9 mouse cellular contexts compared by ENCODE assay signal in genomic region chr6:126500088-126500487, GRCm38 (mm10). TPM values are rescaled to one million over a fixed set of nuclear protein-coding genes. Genes with fewer than 3 reads are reported as not detected.
DNase-seq lines count a peak whose midpoint lies in the region; ATAC-seq and TF ChIP-seq lines count a peak whose summit lies in the region.
"Had no signal": no experiment of that assay in that cellular context is flagged by ENCODE, and none has a peak within 500 bp of the region (broad histone marks: within the 10 kb centered on the region; RNA-seq: fewer than 3 reads in every experiment).

No protein-coding gene starts in this region.

- DNase-seq in heart, adult 11 months: peak; percentile 95
- DNase-seq in cerebellum, postnatal 25 days: peak; percentile 89 to 92
- peak; percentile 72 for DNase-seq in gastrocnemius, adult 18-20 months (ENCODE audit: low spot score)
- peak; percentile 75 to 92 for DNase-seq in left cerebral cortex, postnatal 14 days (ENCODE audit: low spot score in 2 of 2)
- DNase-seq in spleen, postnatal 4 days (ENCODE audit: low spot score in 2 of 2): peak; percentile 45 to 80

- WGBS in heart, embryonic 12.5 days: 20% methylated on average over 8 of the region's 8 CpGs
- 23% methylated on average over 8 of the region's 8 CpGs for WGBS in intestine, postnatal 0 days
- 20% methylated on average over 8 of the region's 8 CpGs for WGBS in midbrain, embryonic 15.5 days

- peaks cover 6% of the 10 kb centered on the region for H3K4me1 ChIP-seq in heart, embryonic 12.5 days (replicated peaks)
- H3K4me1 ChIP-seq in intestine, postnatal 0 days (replicated peaks; ENCODE audit: control insufficient read depth, insufficient read depth, low read length): no peaks in the 10 kb centered on the region
- H3K4me1 ChIP-seq in midbrain, embryonic 15.5 days: peaks cover 17% of the 10 kb centered on the region

- H3K27me3 ChIP-seq in heart, embryonic 12.5 days (replicated peaks): peaks cover 3% of the 10 kb centered on the region; the same call in 1 of the 2 replicates
- H3K27me3 ChIP-seq in intestine, postnatal 0 days (replicated peaks; ENCODE audit: control insufficient read depth, insufficient read depth, low read length): no peaks in the 10 kb centered on the region
- H3K27me3 ChIP-seq in midbrain, embryonic 15.5 days (replicated peaks): peaks cover 4% of the 10 kb centered on the region; the same call in 1 of the 2 replicates

- intact Hi-C loops in left cerebral cortex, postnatal 14 days (cut with DNase I): loop anchor here (2.0 kb wide), 1 partner anchor 205 kb away; no protein-coding TSS in a partner anchor

- no peak overlapping the region for H3K9ac ChIP-seq in heart, embryonic 12.5 days
- no peak overlapping the region for H3K9ac ChIP-seq in intestine, postnatal 0 days (ENCODE audit: low read depth, low read length)
- H3K9ac ChIP-seq in midbrain, embryonic 15.5 days: no peak overlapping the region

- no peak overlapping the region for H3K27ac ChIP-seq in heart, embryonic 12.5 days (ENCODE audit: poor library complexity, severe bottlenecking)
- H3K27ac ChIP-seq in intestine, postnatal 0 days (ENCODE audit: low read depth, low read length): no peak overlapping the region
- no peak overlapping the region for H3K27ac ChIP-seq in midbrain, embryonic 15.5 days
- H3K27ac ChIP-seq: macrophage had no signal

- no peak for ATAC-seq in heart, embryonic 12.5 days (ENCODE audit: insufficient number of reproducible peaks, low FRiP score)
- ATAC-seq in intestine, postnatal 0 days: no peak
- ATAC-seq in midbrain, embryonic 15.5 days (replicated peaks): peak; percentile 62; the same call in 1 of the 2 replicates

- H3K9me3 ChIP-seq in heart, embryonic 12.5 days (replicated peaks): peaks cover 4% of the 10 kb centered on the region; the same call in 1 of the 2 replicates
- 0 out of 2 replicates have a peak, but pooled peaks cover 3% of the 10 kb centered on the region for H3K9me3 ChIP-seq in intestine, postnatal 0 days (ENCODE audit: control insufficient read depth)
- no peaks in the 10 kb centered on the region for H3K9me3 ChIP-seq in midbrain, embryonic 15.5 days

- no peak overlapping the region for H3K4me3 ChIP-seq in heart, embryonic 12.5 days
- H3K4me3 ChIP-seq in intestine, postnatal 0 days (ENCODE audit: low read depth, low read length): no peak overlapping the region
- no peak overlapping the region for H3K4me3 ChIP-seq in midbrain, embryonic 15.5 days

- H3K4me2 ChIP-seq in heart, embryonic 12.5 days: no peak overlapping the region
- H3K4me2 ChIP-seq in intestine, postnatal 0 days (replicated peaks; ENCODE audit: low read depth): no peak overlapping the region
- no peak overlapping the region for H3K4me2 ChIP-seq in midbrain, embryonic 15.5 days

- no peaks in the 10 kb centered on the region for H3K36me3 ChIP-seq in heart, embryonic 12.5 days
- H3K36me3 ChIP-seq in intestine, postnatal 0 days (ENCODE audit: control insufficient read depth, insufficient read depth): no peaks in the 10 kb centered on the region
- H3K36me3 ChIP-seq in midbrain, embryonic 15.5 days (replicated peaks): no peaks in the 10 kb centered on the region

- TF ChIP-seq CTCF in intestine, postnatal 0 days (IDR thresholded peaks at IDR 0.05; ENCODE audit: low read depth): peak; percentile 93

RNA-seq across cellular contexts. Expression of gene Kcna5, which starts 35.1 kb away (rescaled TPM):
- 7.2 and 9.0 TPM in 2 replicates for polyA plus RNA-seq in heart, embryonic 12.5 days (2016; fragmentation: Nextera tagmentation; extraction: Ambion mirVana)
- total RNA-seq in gastrocnemius, adult 18-20 months (2021): 1 to 10 TPM; 4.0 to 5.9 TPM
- polyA plus RNA-seq in intestine, postnatal 0 days (2015; fragmentation: Nextera tagmentation; extraction: Ambion mirVana): 1.6 and 2.4 TPM in 2 replicates
- 1 to 10 TPM; 3.2 to 3.8 TPM for total RNA-seq in left cerebral cortex, postnatal 14 days (2021)
- 3.3 and 3.4 TPM in 2 replicates for polyA plus RNA-seq in midbrain, embryonic 15.5 days (2015; fragmentation: Nextera tagmentation; extraction: Ambion mirVana)
- polyA plus RNA-seq: macrophage had no signal
